Mouse (Mus musculus) cerebellum, adult 9-11 months (tissue): Measurements from ENCODE around the gene Maml1.

Experiments used
- DNase-seq: peaks from one replicate; pipeline ENCODE4 v3.0.0; 2022

Maml1 gene

GRCm38 (mm10) chr11:50279005-50279404 lies 13.1 kb downstream of the Maml1 start:
- DNase-seq = no peak

- DNase-seq = no peak
These were observed 14.4 kb downstream of the Maml1 start for GRCm38 (mm10) chr11:50277706-50278105.

GRCm38 (mm10) chr11:50277025-50277424 lies 15.1 kb downstream of the Maml1 start:
- no peak for DNase-seq

- no peak for DNase-seq
These were observed 16.5 kb downstream of the Maml1 start for GRCm38 (mm10) chr11:50275568-50276151.

- no peak for DNase-seq
These were observed 17.0 kb downstream of the Maml1 start for GRCm38 (mm10) chr11:50275077-50275476.

GRCm38 (mm10) chr11:50272819-50273218 lies 19.3 kb downstream of the Maml1 start:
- DNase-seq = no peak

- DNase-seq = no peak
These were observed 22.2 kb downstream of the Maml1 start for GRCm38 (mm10) chr11:50269885-50270284.

GRCm38 (mm10) chr11:50269163-50269562 lies 22.9 kb downstream of the Maml1 start:
- DNase-seq = no peak

- no peak for DNase-seq
These were observed 25.1 kb downstream of the Maml1 start for GRCm38 (mm10) chr11:50266997-50267396.

- no peak for DNase-seq
These were observed 26.2 kb downstream of the Maml1 start for GRCm38 (mm10) chr11:50265931-50266330.

GRCm38 (mm10) chr11:50263198-50263597 lies 28.9 kb downstream of the Maml1 start:
- DNase-seq = no peak

GRCm38 (mm10) chr11:50262020-50262419 lies 30.1 kb downstream of the Maml1 start:
- no peak for DNase-seq

GRCm38 (mm10) chr11:50258310-50258709 lies 33.8 kb downstream of the Maml1 start:
- no peak for DNase-seq

GRCm38 (mm10) chr11:50256615-50257014 lies 35.5 kb downstream of the Maml1 start:
- no peak for DNase-seq

GRCm38 (mm10) chr11:50254010-50254580 lies 38.0 kb downstream of the Maml1 start:
- peak; percentile 68 for DNase-seq

- DNase-seq = no peak
These were observed 38.7 kb downstream of the Maml1 start for GRCm38 (mm10) chr11:50253393-50253792.

- no peak for DNase-seq
These were observed 39.3 kb downstream of the Maml1 start for GRCm38 (mm10) chr11:50252684-50253265.

- no peak for DNase-seq
These were observed 39.9 kb downstream of the Maml1 start for GRCm38 (mm10) chr11:50252166-50252565.

- DNase-seq = no peak
These were observed 43.5 kb downstream of the Maml1 start for GRCm38 (mm10) chr11:50248473-50249171.

GRCm38 (mm10) chr11:50245269-50245668 lies 46.8 kb downstream of the Maml1 start:
- DNase-seq = no peak

GRCm38 (mm10) chr11:50243926-50244325 lies 48.2 kb downstream of the Maml1 start:
- no peak for DNase-seq

GRCm38 (mm10) chr11:50240235-50240911 lies 51.7 kb downstream of the Maml1 start:
- no peak for DNase-seq
